Mouse (Mus musculus): ENCODE measurements around the gene Ak7. TPM values are rescaled to one million over a fixed set of nuclear protein-coding genes. Genes with fewer than 3 reads are reported as not detected.

Ak7 gene
- under 1 TPM in 1 of 2 experiments, not detected in 1; 0.08 TPM for total RNA-seq (2021)

DNA sequence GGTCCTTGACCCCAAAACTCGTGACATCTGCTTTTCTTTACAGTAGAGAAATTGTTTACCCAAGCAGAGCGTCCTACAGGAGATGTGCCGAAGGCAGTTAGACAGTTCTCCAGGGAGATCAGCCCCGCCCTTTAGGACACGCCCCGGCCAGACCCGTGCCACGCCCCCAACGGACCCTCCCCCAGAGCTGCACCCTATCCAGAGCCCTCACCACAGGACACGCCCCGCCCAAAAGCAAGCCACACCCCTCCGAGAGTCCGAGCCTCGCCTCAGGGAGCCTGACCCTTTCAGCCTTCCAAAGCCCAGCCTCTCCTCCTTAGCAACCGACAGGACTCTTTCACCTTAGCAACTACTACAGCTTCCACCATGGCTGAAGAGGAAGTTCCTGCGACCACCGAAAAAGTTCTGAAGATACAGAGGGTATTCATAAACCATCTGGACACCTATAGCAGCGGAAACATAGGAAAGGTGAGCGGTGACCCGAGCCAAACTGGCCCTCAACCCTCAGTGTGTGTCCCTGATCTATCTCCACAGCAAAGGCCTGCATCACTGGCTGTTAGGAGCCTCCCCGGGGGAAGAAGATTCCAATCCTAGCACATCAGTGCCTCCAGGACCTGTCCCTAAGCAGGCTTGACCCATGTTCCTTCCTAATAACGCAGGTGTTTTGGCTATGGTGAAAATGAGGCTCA lies at the start of gene Ak7:
Gene Ak7 (plus strand): TSS at position 178 of the 689 bp plus-strand sequence.
- intact Hi-C loops (cut with DNase I) = no loop called here
- peak; percentile 17 for DNase-seq (ENCODE audit: low spot score)

DNA sequence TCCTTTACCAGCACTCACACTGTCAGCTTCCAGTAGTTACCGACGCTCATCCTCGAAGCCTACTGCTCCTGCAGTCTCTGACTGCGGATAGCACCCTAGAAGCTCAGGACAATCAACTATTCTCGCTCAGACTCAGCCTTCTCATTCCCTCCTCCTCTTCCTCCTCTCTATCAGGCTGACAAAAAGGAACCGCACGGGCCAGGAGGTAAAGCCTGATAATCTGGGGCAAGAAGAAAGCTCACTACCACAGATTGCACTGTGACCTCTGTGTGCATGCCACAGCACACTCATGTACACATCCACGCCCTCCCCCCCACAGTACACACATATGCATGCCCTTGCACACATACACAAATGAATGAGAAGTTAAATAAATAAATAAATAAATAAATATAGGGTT lies 29.5 kb upstream of the Ak7 start:
- DNase-seq (ENCODE audit: low spot score) = no peak
- intact Hi-C loops (cut with DNase I) = no loop called here

DNA sequence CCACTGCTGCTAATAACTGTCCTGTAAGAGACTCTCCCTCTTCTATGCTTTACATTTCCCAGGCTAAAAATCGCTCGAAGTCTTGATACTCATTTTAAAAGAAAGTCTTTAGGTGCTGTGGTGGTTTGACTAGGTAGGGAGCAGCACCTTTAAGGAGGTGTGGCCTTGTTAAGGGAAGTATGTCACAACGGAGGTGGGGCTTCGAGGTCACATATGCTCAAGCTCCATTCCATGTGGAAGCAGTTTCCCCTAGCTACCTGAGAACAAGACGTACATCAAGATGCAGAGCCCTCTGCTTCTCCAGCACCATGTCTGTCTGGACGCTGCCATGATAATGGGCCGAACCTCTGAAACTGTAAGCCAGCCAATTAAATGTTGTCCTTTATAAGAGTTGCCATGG lies 27.6 kb upstream of the Ak7 start:
- no peak for DNase-seq (ENCODE audit: low spot score)
- intact Hi-C loops (cut with DNase I) = no loop called here

DNA sequence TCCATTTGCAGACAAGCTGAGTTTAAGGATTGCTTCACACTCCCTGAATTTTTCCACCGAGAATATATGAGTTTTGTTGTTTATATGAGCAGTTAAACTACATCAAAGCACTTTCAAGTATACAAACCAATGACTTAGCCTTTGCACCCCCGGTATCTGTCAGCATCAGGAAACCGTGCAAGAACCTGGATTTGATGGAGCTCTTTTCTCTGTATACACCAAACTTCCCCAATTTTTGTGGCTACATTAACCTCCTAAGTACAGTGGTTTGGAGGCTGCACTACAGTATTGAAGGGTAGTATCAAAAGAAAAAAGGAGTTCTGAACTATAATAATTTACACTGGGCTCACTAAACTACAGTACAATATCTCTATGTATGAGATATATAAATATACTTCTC lies 27.0 kb upstream of the Ak7 start:
- no peak for DNase-seq (ENCODE audit: low spot score)
- intact Hi-C loops (cut with DNase I) = no loop called here

DNA sequence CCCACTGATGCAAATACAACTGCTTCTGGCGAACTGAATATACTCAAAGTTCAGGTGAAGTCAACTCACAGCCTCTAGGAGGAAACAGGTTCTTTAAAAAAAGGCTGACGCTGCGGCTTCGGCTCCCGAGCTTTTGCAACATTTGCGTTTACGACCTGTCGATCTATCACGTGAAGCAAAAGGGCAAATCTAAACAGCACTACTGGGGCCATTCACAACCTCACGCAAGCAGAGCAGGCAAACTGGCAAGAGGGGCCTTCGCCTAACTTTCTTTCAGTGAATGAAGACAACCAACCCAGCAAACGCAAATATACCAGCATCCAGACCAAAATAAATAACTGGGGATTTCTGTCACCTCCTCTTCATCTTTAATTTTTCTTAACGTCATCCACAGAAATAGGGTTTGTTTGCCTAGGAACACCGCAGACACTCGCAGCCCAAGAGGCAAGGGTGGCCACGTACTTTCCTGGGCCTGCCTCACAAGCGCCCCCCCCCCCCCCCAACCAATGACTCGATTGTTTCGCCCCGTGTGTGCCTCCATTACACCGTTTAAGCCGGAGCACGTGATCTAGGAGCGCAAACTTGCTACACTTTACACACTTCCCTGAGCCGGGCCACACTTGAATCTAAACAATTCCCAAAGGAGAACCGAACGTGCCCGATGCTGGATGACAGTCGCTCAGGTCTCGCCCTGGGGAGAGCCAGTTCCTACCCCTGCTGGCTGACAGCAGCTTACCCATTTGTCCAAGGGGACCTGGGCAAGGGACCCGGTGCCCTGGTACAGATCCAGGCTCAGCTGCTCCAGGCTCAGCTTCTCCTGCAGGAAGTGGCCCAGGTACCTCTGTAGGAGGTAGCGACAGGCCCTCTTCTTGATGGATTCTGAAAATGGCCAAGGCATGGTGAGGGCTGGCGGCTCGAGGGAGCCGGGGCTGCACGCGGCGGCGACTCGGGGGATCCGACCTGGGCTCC lies 21.6 kb upstream of the Ak7 start, which contains the start of gene Gskip:
Gene Gskip (plus strand): TSS at position 897 of the 969 bp plus-strand sequence.
- intact Hi-C loops (cut with DNase I) = loop anchor here (2.0 to 10.0 kb wide), 3 partner anchors 38 to 331 kb away; partner anchors contain the start of genes Papola and Vrk1
- DNase-seq (ENCODE audit: low spot score) = peak; percentile 14

DNA sequence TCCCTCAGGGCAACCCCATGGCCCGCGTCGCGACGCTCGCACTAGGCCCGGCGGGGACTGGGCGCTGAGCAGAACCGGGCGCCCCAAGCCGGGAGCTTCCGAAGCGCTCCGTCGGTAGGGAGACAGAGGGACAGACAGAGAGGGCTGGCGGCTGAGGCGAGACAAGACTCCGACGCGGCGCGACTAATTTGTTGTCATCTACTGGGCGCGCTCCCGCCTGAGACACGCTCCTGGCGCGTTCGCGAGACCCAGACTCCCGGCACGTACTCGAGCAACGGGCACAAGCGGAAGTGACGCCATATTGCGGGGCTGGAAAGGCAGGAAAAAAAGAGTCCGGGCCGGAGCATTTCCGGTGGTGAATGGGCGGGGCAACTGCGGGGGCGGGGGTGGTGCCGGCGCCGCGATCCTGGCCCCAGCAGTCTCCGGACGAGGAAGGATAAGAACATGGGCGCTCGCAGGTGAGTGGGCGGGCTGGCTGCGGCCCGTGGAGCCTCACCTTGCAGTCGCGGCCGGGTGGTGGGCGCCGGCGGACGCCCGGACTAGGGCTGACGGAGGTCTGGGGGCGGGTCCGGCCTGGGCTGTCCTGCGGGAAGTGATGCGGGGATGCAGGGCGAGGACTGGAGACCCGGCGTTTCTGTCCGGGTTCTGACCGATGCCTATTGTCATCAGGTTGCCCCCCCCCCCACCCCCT lies 20.6 kb upstream of the Ak7 start, which contains the start of gene Atg2b:
Gene Atg2b (minus strand): TSS at position 211 of the 691 bp plus-strand sequence.
- intact Hi-C loops (cut with DNase I) = loop anchor here (2.0 to 10.0 kb wide), 2 partner anchors 100 to 330 kb away; partner anchors contain the start of genes Papola and Vrk1

DNA sequence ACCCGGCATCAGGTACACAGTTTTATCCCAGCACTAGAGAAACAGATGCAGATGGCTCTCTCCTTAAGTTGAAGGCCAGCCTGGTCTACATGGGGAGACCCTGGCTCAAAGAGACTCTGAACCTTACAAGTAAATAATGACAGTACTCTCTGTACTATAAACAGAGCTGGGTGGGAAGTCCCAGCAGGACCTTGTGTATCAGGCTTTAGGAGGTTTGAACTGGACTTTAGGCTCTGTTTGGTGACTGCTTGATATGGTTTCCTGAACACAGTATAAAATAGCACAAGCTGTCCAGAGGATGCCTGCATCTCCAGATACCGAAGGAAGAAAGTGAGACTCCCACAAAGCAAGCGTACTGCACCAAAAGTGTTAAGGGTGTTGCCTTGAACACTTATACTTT lies 19.0 kb upstream of the Ak7 start:
- DNase-seq (ENCODE audit: low spot score) = no peak
- intact Hi-C loops (cut with DNase I) = loop anchor here (10.0 kb wide), 1 partner anchor 328 kb away; the partner anchor contains the start of gene Vrk1

More for the DNA sequence above, 20.6 kb upstream of the Ak7 start, which contains the start of gene Atg2b:
- peak; percentile 90 for DNase-seq (ENCODE audit: low spot score)

DNA sequence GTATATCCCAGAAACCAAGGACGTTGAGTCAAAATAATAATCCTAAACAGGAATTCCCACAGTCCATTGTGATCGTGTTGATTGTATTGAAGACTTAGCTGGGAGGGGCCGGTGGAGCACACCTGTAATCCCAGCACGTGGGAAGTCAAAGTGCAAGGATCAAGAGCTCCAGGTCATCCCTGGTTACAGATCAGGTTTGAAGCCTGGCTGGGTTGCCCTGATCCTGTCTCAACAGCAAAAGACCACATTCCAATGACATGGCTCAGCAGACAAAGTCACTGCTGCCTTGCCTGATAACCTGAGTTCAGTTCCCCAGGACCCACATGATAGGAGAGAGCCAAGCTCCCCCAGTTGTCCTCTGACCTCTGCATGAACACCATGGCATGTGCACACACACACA lies 18.4 kb upstream of the Ak7 start:
- intact Hi-C loops (cut with DNase I) = loop anchor here (10.0 kb wide), 1 partner anchor 327 kb away; the partner anchor contains the start of gene Vrk1
- no peak for DNase-seq (ENCODE audit: low spot score)

DNA sequence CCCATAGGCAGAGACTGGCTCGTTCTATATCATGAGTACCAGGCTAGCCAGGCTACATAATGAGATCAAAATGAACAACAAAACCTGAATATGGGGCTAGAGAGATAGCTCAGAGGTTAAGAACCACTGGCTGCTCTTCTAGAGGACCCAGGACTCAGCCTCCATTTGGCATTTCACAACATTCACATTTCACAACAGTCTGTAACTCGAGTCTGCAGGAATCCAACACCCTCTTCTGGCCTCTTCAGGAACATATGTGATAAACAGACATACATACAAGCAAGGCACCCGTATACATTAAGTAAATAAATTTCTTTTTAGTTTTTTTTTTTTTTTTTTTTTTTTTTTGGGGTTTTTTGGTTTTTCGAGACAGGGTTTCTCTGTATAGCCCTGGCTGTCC lies 17.2 kb upstream of the Ak7 start:
- intact Hi-C loops (cut with DNase I) = loop anchor here (10.0 kb wide), 1 partner anchor 326 kb away; the partner anchor contains the start of gene Vrk1
- no peak for DNase-seq (ENCODE audit: low spot score)

DNA sequence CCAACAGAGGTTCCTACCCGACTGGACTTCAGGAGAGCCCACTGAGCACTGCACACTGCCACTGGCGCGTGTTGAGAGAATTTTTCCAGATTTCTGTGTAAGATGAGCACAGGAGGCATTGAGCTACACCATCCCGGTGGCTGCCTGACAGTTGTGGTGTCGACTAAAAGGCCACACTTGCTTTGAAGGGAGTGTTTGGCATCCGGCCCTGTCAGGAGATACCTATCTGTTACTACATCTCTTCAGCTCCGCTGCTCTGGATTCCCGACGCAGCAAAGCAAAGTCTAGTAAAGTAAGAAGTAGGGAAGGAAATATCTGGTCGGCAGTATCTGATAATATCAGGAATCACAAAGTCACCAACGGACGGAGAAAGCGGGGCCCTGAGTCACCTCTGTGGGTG lies 16.3 kb upstream of the Ak7 start:
- DNase-seq (ENCODE audit: low spot score) = no peak
- intact Hi-C loops (cut with DNase I) = loop anchor here (10.0 kb wide), 1 partner anchor 325 kb away; the partner anchor contains the start of gene Vrk1

DNA sequence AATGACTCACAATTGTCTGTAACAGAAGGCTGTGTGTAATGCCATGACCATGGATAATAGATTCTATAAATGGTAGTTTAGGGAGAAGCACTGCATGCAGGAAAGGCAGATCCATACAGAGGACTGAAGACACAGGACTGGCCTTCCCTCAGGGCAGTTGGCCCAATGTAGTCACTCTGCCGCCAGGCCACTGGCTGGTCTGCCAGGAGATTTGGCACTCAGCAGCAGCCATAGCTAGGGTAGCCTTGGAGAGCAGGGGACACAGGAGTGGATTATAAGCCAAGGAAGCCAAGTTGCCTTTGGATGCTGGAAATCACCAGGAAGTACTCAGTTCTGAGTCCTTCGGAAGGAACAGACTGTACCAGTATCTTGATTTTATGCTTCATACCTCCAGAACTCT lies 11.8 kb upstream of the Ak7 start:
- intact Hi-C loops (cut with DNase I) = no loop called here
- DNase-seq (ENCODE audit: low spot score) = no peak

DNA sequence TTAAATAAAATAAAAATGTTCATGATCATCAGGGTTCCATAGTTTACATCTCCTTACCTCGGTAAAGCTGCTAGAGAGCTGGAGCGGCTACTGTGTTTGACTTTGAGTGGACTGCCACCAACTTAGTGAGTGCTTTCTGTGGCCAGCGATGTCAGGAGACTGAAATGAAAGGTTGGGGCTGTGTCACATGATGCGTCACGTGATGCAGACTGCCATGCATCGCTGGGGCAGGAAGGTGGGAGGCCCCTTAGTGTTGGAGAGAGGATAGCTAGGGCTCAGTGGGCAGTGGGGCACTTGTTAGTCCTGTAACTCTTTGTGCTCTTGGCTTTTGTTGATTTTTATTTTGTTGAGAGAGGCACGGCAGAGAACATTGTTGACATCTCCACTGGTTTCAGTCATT lies 9.9 kb upstream of the Ak7 start:
- intact Hi-C loops (cut with DNase I) = no loop called here
- no peak for DNase-seq (ENCODE audit: low spot score)

DNA sequence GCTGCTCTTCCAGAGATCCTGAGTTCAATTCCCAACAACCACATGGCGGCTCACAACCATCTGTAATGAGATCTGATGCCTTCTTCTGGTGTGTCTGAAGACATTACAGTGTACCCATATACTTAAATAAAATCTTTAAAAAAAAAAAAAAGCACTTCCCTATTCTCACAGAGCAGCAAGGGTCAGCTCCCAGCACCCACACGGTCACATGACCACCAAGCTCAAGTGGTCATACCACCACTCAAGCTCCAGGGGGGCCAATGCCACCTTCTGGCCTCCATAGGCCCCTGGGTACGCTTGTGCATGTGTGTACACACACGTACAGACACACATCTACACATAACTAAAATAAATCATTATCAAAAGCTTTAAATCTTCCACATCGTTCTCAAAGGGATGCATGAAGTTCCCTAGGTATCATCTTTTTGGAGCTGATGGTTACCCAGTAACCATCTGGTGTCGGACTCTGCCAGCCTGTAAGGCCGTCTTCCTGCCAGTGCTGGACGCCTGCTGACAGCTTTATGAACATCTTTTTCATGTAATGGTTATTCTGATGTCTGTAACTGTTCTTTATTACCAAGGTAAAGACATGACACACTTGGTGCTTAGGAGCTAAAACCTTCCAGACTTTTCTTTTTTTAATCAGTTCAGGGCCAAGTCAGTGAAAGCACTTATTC lies 8.5 kb upstream of the Ak7 start:
- intact Hi-C loops (cut with DNase I) = no loop called here
- DNase-seq (ENCODE audit: low spot score) = no peak

DNA sequence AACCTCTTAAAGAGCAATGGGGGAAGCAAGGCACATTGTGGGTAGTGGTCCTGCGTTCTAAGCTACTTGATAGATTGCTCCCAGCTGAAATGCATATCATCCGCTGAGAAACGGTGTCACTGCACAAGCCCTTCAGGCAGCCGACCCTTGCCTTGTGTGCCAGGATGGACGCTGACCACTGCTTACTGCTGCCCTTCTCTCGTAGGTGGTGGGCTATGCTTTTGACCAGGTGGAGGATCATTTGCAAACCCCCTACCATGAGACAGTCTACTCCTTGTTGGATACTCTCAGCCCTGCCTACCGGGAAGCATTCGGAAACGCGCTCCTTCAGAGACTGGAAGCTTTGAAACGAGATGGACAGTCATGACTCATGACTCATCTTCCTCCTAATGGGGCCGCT lies 5.3 kb upstream of the Ak7 start:
- no peak for DNase-seq (ENCODE audit: low spot score)
- intact Hi-C loops (cut with DNase I) = no loop called here

DNA sequence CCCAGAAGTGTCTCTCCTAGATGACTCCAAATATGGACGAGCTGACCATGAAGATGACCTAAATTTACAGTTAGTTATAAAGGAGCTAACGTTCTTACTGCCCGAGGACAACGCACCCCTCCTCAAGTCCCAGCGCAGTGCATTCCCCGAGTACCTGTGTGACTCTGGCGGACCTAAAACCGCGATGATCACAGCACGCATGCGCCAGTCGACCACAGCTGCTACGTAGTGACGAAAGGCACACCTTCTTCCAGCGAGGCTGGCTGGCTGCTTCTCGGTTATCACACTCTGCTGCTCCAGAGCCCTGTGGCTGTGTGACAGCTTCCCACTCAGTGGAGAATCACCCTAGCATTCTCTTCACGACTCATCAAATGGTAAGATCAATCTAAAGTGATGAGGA lies 12.8 kb downstream of the Ak7 start:
- intact Hi-C loops (cut with DNase I) = no loop called here
- no peak for DNase-seq (ENCODE audit: low spot score)

DNA sequence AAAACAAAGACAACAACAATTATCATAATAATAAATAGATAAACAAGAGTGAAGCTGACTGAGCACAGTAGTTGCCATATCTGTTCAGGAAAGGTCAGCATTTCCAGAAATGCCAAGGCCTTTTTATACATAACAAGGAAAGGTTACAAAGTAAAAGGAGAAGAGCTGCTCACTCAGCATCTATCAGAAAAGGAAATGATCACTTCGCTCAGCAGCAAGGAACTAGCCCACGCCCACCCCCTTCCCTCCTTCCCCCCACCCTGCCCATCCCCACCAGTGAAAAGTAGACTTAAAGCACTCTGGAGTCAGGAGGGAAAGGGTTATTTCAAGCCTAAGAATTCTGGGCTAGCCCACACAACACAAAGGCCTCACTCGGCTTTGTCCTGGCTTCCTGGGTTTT lies 14.4 kb downstream of the Ak7 start:
- intact Hi-C loops (cut with DNase I) = loop anchor here (5.0 kb wide), 2 partner anchors 38 to 223 kb away; partner anchors contain the start of gene Gskip
- no peak for DNase-seq (ENCODE audit: low spot score)

DNA sequence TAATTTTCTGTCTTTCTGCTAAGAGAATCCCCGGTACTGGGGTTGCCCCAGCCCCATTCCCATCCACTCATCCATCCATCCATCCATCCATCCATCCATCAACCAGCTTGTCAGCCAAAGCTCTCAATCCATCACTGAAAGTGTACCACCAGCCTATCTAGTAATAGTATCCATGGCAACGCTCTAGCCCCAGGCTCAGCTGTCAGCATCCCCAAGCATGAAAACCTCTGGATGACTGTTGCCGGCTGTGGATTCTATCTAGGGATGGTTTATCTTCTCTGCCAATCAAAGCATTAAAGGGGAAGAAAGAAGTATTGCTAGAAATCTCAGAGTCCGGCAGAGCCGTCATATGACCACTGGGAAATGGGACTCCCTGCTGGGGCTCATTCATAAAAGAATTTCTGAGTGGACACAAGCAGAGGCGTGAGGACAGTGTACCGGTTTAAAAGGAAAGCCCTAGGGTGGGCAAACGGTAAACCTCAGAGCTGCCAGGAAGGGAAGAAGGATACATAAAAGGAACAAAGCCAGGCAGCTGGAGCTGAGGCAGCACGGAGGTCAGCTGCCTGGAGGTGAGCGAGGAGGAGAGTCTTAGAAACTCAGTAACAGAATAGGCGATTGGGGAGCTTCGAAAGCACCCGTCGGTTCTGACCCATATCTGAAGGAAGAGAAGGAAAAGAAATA lies 15.8 kb downstream of the Ak7 start:
- DNase-seq (ENCODE audit: low spot score) = no peak
- intact Hi-C loops (cut with DNase I) = loop anchor here (5.0 kb wide), 2 partner anchors 39 to 224 kb away; partner anchors contain the start of gene Gskip

DNA sequence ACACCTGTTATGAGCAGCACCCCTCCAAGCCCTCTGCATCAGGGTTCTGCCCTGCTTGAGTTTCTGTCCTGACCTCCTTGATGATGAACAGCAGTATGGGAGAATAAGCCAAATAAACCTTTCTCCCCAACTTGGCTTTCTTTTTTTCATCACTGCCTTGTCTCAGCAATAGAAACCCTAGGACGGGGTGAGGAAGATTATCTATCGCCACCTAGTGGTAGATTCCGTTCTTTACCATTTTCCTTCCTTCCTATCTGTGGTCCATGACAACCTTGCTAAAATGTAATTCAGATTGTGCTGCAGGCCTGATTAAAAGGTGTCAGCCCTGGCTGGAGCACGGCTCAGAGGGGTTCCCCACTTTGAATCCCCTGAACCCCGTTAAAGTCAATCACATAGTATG lies 16.9 kb downstream of the Ak7 start:
- no peak for DNase-seq (ENCODE audit: low spot score)

More for the DNA sequence above, 16.9 kb downstream of the Ak7 start:
- intact Hi-C loops (cut with DNase I) = loop anchor here (5.0 kb wide), 2 partner anchors 40 to 225 kb away; partner anchors contain the start of gene Gskip
